Mouse (Mus musculus): ENCODE results near the gene Btbd11. TPM values are rescaled to one million over a fixed set of nuclear protein-coding genes. Genes with fewer than 3 reads are reported as not detected.

Gene Btbd11
- polyA plus RNA-seq, 1 experiment from 2014 or later = 0.47 TPM

DNA sequence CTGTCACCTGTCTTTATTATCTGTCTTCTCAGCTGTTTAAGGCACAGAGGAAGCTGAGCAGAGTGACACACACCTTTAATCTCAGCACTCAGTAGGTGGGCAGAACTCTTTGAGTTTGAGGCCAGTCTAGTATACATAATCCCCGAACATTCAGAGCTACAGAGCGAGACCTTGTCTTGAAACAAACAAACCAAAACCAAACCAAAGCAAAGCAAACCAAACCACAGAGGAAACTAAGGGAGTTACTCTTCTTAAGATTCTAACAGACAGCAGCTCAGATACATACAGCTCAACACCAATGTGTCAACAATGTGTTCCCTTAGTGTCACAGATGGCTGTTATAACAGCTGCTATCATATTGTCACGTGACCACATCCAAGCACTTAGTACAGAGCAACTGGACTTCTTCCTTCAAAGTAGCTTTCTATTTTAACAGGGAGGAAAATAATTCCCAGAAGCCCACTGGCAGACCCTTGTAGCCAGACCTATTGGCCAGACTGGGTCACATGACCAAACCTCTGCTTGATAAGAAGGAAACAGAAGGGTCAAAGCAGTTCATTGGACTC is 27.0 kb upstream of the Btbd11 start:
- Histone ChIP-seq H3K4me3 (ENCODE audit: low read depth, low read length) (no peak overlapping the region), H3K4me1 (ENCODE audit: insufficient read depth) (no peaks in the 10 kb centered on the region), H3K36me3 (replicated peaks; ENCODE audit: insufficient read depth, low read length) (no peaks in the 10 kb centered on the region), H3K4me2 (ENCODE audit: low read depth, low read length) (no peak overlapping the region), H3K9me3 (ENCODE audit: low read length) (no peaks in the 10 kb centered on the region), H3K27ac (ENCODE audit: low read depth) (no peak overlapping the region), H3K9ac (replicated peaks) (no peak overlapping the region), H3K27me3 (ENCODE audit: insufficient read depth, low read length) (no peaks in the 10 kb centered on the region)
- ATAC-seq = no peak
- no peak for TF ChIP-seq EP300 (IDR thresholded peaks at IDR 0.05; ENCODE audit: low read depth)
- no peak for TF ChIP-seq CTCF (IDR thresholded peaks at IDR 0.05; ENCODE audit: low read depth)
- DNase-seq = no peak
- WGBS (ENCODE audit: insufficient replicate concordance) = 74% methylated on average over 3 of the region's 3 CpGs

DNA sequence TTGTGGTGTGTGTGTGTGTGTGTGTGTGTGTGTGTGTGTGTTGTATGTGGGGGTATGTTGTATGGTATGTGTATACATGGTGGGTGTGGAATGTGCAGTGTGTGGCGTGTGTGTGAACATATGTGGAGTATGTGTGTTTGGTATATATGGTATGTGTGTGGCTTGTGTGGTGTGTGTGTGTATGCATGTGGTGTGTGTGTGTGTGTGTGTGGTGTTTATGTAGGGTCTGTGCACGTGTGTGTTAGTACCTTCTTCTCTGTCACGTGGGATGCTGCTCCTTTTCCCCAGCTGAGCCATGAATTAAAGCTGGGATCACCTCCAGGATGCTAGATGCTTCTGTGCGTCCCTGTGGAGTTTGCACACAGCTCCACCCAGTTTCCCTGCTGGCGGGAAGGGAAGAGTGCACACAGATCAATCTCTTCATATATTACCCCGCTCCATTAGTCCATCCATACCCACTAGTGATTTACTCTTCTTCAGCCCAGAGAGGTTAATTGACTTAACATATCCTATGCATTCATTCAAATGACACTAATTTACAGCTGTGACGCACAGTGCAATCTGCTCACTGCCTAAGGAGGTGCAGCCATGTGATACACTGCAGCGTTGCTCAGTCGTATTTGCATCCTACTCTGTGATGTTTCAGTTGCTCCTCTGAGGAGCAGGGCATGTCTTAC is 23.7 kb upstream of the Btbd11 start:
- no peak for DNase-seq

DNA sequence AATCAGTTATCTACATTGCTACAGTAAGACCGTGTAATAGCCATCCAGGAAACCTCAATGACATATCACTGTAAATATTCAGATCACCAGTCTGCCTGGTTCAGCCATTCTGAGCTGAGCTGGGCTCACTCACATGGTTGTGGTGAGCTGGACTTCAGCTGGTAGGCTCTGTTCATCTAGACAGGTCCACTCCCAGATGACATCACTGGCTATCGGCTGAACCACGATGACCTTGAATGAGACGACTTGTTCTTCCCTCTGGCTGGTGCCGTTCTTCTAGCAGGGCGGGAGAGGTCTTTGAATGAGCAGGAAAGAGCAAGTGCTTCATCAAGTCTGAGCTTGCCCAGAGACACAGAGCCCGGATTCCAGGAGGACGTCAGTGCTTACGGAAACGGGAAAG is 19.7 kb upstream of the Btbd11 start:
- H3K9ac ChIP-seq (replicated peaks) = no peak overlapping the region
- no peak overlapping the region for H3K4me3 ChIP-seq (ENCODE audit: low read depth, low read length)
- H3K4me2 ChIP-seq (ENCODE audit: low read depth, low read length) = no peak overlapping the region
- no peaks in the 10 kb centered on the region for H3K9me3 ChIP-seq (ENCODE audit: low read length)
- H3K4me1 ChIP-seq (ENCODE audit: insufficient read depth) = no peaks in the 10 kb centered on the region
- no peaks in the 10 kb centered on the region for H3K27me3 ChIP-seq (ENCODE audit: insufficient read depth, low read length)
- no peaks in the 10 kb centered on the region for H3K36me3 ChIP-seq (replicated peaks; ENCODE audit: insufficient read depth, low read length)
- 73% methylated on average over 10 of the region's 10 CpGs for WGBS (ENCODE audit: insufficient replicate concordance)
- no peak overlapping the region for H3K27ac ChIP-seq (ENCODE audit: low read depth)
- no peak for TF ChIP-seq CTCF (IDR thresholded peaks at IDR 0.05; ENCODE audit: low read depth)
- no peak for TF ChIP-seq EP300 (IDR thresholded peaks at IDR 0.05; ENCODE audit: low read depth)
- no peak for DNase-seq
- ATAC-seq = no peak

More for the DNA sequence above, 23.7 kb upstream of the Btbd11 start:
- no peak for TF ChIP-seq CTCF (IDR thresholded peaks at IDR 0.05; ENCODE audit: low read depth)
- no peak for TF ChIP-seq EP300 (IDR thresholded peaks at IDR 0.05; ENCODE audit: low read depth)
- Histone ChIP-seq H3K27ac (ENCODE audit: low read depth) (no peak overlapping the region), H3K9ac (replicated peaks) (no peak overlapping the region), H3K9me3 (ENCODE audit: low read length) (no peaks in the 10 kb centered on the region), H3K27me3 (ENCODE audit: insufficient read depth, low read length) (no peaks in the 10 kb centered on the region), H3K36me3 (replicated peaks; ENCODE audit: insufficient read depth, low read length) (no peaks in the 10 kb centered on the region), H3K4me1 (ENCODE audit: insufficient read depth) (no peaks in the 10 kb centered on the region), H3K4me2 (ENCODE audit: low read depth, low read length) (no peak overlapping the region), H3K4me3 (ENCODE audit: low read depth, low read length) (no peak overlapping the region)
- ATAC-seq = no peak
- 65% methylated on average over 9 of the region's 9 CpGs for WGBS (ENCODE audit: insufficient replicate concordance)

DNA sequence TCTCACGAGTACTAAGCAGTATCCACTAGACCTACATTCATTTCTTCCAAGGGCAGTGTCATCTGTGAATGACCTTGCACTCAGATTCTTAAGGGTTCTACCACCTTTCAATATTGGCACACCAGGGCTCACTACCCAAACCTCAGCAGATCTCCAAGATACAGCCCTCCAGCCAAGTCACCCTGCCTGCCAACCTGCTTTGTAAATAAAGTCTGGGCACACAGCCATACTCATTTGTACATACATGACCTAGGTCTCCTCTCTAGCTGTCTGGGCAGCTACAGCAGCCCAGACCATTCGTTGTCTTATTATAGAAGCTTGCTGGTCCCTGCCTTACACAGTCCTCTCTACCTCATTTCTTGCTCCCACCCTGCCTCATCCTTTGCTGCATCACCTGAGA is 15.3 kb upstream of the Btbd11 start:
- H3K4me1 ChIP-seq (ENCODE audit: insufficient read depth) = no peaks in the 10 kb centered on the region
- no peaks in the 10 kb centered on the region for H3K36me3 ChIP-seq (replicated peaks; ENCODE audit: insufficient read depth, low read length)
- H3K9me3 ChIP-seq (ENCODE audit: low read length) = no peaks in the 10 kb centered on the region
- no peaks in the 10 kb centered on the region for H3K27me3 ChIP-seq (ENCODE audit: insufficient read depth, low read length)
- TF ChIP-seq CTCF (IDR thresholded peaks at IDR 0.05; ENCODE audit: low read depth) (no peak), EP300 (IDR thresholded peaks at IDR 0.05; ENCODE audit: low read depth) (no peak)
- no peak overlapping the region for H3K4me2 ChIP-seq (ENCODE audit: low read depth, low read length)
- no peak for DNase-seq
- no peak overlapping the region for H3K4me3 ChIP-seq (ENCODE audit: low read depth, low read length)
- ATAC-seq = no peak
- H3K9ac ChIP-seq (replicated peaks) = no peak overlapping the region
- whole genome bisulfite sequencing (ENCODE audit: insufficient replicate concordance) = 68% methylated on average over 2 of the region's 2 CpGs
- no peak overlapping the region for H3K27ac ChIP-seq (ENCODE audit: low read depth)

DNA sequence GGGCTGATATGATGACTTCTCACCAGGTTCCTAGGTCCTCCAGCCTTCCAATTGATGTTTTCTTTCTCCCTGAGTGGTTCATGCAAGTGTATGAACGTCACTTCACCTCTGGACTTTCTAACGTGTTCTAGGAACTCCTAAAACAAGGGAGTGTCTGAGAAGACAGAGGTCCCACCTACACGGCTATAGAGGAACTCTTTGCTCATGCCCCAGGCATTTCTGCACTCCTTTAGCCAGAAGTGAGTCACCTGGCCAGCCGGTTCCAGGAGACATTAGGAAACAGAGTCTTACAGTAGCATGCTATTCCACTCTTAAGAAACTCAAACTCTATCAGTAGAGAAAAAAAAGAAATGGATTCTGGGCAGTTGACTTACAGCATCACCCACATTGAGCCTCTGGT is 14.5 kb upstream of the Btbd11 start:
- Histone ChIP-seq H3K9ac (replicated peaks) (no peak overlapping the region), H3K9me3 (ENCODE audit: low read length) (no peaks in the 10 kb centered on the region), H3K27ac (ENCODE audit: low read depth) (no peak overlapping the region), H3K27me3 (ENCODE audit: insufficient read depth, low read length) (no peaks in the 10 kb centered on the region), H3K4me3 (ENCODE audit: low read depth, low read length) (no peak overlapping the region), H3K36me3 (replicated peaks; ENCODE audit: insufficient read depth, low read length) (no peaks in the 10 kb centered on the region), H3K4me1 (ENCODE audit: insufficient read depth) (no peaks in the 10 kb centered on the region), H3K4me2 (ENCODE audit: low read depth, low read length) (no peak overlapping the region)
- TF ChIP-seq EP300 (IDR thresholded peaks at IDR 0.05; ENCODE audit: low read depth) (no peak), CTCF (IDR thresholded peaks at IDR 0.05; ENCODE audit: low read depth) (no peak)
- DNase-seq (no peak), ATAC-seq (no peak)
- WGBS (ENCODE audit: insufficient replicate concordance) = 56% methylated on average over 4 of the region's 4 CpGs

DNA sequence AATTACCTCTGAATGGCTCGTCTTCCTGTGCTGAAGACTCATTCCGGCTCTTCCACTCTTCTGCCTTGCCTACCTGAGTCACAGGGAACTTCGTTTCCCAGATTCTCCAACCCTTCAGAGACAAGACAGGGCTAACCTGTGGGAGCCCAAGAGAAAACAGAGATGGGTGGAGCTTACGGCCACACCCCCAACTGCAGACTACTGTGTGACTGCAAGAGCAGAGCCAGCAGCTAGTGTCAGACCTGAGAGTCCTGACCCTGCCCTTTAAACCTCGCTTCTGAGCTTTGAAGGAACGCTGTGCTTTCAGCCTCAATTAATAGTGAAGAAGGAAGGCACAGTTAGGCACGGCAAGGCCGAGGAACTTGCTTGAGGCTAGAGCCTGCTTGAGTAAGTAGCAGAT is 7.6 kb upstream of the Btbd11 start:
- no peaks in the 10 kb centered on the region for H3K27me3 ChIP-seq (ENCODE audit: insufficient read depth, low read length)
- 21% methylated on average over 8 of the region's 8 CpGs for WGBS (ENCODE audit: insufficient replicate concordance)
- H3K9me3 ChIP-seq (ENCODE audit: low read length) = no peaks in the 10 kb centered on the region
- no peaks in the 10 kb centered on the region for H3K4me1 ChIP-seq (ENCODE audit: insufficient read depth)
- no peak overlapping the region for H3K9ac ChIP-seq (replicated peaks)
- H3K4me3 ChIP-seq (ENCODE audit: low read depth, low read length) = no peak overlapping the region
- ATAC-seq (no peak), DNase-seq (no peak)
- H3K27ac ChIP-seq (ENCODE audit: low read depth) = no peak overlapping the region
- H3K36me3 ChIP-seq (replicated peaks; ENCODE audit: insufficient read depth, low read length) = no peaks in the 10 kb centered on the region
- TF ChIP-seq EP300 (IDR thresholded peaks at IDR 0.05; ENCODE audit: low read depth) = no peak
- no peak for TF ChIP-seq CTCF (IDR thresholded peaks at IDR 0.05; ENCODE audit: low read depth)
- no peak overlapping the region for H3K4me2 ChIP-seq (ENCODE audit: low read depth, low read length)
